Mouse (Mus musculus) embryonic facial prominence, embryonic 14.5 days (tissue): ENCODE data around the gene Hoxb6. TPM values are rescaled to one million over a fixed set of nuclear protein-coding genes. Genes with fewer than 3 reads are reported as not detected.

Experiments
- ATAC-seq: fragments of 200-750 bp; cut with Nextera tagmentation; 2 replicates; pipeline ENCODE4 v1.8.0; 2017; ENCODE audit warnings: low read depth, moderate number of reproducible peaks, moderate TSS enrichment
- DNase-seq: peaks from one replicate; pipeline ENCODE4 v3.0.0-alpha.2; 2015; ENCODE audit warnings: low spot score
- H3K27ac ChIP-seq: fragments of 300-500 bp; sonication (generic); replicated peaks from 2 replicates; pipeline ENCODE4 v1.5.1; 2014; ENCODE audit warnings: low read depth, mild to moderate bottlenecking, low read length, moderate library complexity
- H3K27me3 ChIP-seq: fragments of 300-500 bp; sonication (generic); replicated peaks from 2 replicates; pipeline ENCODE4 v1.6.1; 2014; ENCODE audit warnings: low read length; ENCODE audit not compliant: control insufficient read depth, insufficient read depth
- H3K36me3 ChIP-seq: fragments of 300-500 bp; sonication (generic); 2 replicates; pipeline ENCODE4 v1.6.1; 2014; ENCODE audit warnings: low read length, mixed read lengths; ENCODE audit not compliant: control insufficient read depth, insufficient read depth
- H3K4me1 ChIP-seq: fragments of 300-500 bp; sonication (generic); 2 replicates; pipeline ENCODE4 v1.6.1; 2014; ENCODE audit warnings: antibody characterized with exemption, low read length; ENCODE audit not compliant: control insufficient read depth, insufficient read depth
- H3K4me2 ChIP-seq: fragments of 300-500 bp; sonication (generic); 2 replicates; pipeline ENCODE4 v1.6.1; 2014; ENCODE audit warnings: low read depth, mild to moderate bottlenecking, low read length, moderate library complexity, mixed read lengths
- H3K4me3 ChIP-seq: fragments of 300-500 bp; sonication (generic); 2 replicates; pipeline ENCODE4 v1.5.1; 2014; ENCODE audit warnings: low read depth, mild to moderate bottlenecking, low read length
- H3K9ac ChIP-seq: fragments of 300-500 bp; sonication (generic); 2 replicates; pipeline ENCODE4 v1.6.1; 2014; ENCODE audit warnings: low read depth, mild to moderate bottlenecking, low read length, moderate library complexity, mixed read lengths
- H3K9me3 ChIP-seq: fragments of 300-500 bp; sonication (generic); 2 replicates; pipeline ENCODE4 v1.6.1; 2016; ENCODE audit warnings: low read length; ENCODE audit not compliant: control insufficient read depth
- WGBS: fragments of 180-500 bp; shearing (Covaris S2); extraction: QIAGEN DNeasy Blood & Tissue Kit; methylation state at CpG from one replicate; pipeline ENCODE4 v1.1.7; 2014; 5-methylcytosine and 5-hydroxymethylcytosine counted together
- polyA plus RNA-seq: library from polyadenylated mRNA; unstranded; fragments of >200 nt; fragmentation: Nextera tagmentation; extraction: Ambion mirVana; gene quantifications from 2 replicates; pipeline ENCODE4 v1.2.1, GENCODE M21; 2014

Gene Hoxb6
- polyA plus RNA-seq, 1 experiment from 2014 or later, result 0.22 TPM

DNA sequence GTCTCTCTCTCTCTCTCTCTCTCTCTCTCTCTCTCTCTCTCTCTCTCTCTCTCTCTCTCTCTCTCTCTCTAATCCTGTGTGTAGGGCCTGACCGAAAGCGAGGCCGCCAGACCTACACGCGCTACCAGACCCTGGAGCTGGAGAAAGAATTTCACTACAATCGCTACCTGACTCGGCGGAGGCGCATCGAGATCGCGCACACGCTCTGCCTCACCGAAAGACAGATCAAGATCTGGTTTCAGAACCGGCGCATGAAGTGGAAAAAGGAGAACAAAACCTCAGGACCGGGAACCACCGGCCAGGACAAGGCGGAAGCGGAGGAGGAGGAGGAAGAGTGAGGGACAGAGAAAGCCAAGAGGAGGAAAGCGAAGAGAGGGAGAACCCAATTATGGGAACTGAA, 3.0 kb upstream of the Hoxb6 start:
- Histone ChIP-seq H3K4me3 (no peak overlapping the region), H3K4me2 (no peak overlapping the region), H3K9me3 (no peaks in the 10 kb centered on the region), H3K27me3 (peaks cover 98% of the 10 kb centered on the region), H3K36me3 (no peaks in the 10 kb centered on the region), H3K9ac (no peak overlapping the region), H3K4me1 (peaks cover 4% of the 10 kb centered on the region; the same call in 1 of the 2 replicates), H3K27ac (no peak overlapping the region)
- DNase-seq (no peak), ATAC-seq (no peak)
- WGBS, result 3% methylated on average over 21 of the region's 21 CpGs

DNA sequence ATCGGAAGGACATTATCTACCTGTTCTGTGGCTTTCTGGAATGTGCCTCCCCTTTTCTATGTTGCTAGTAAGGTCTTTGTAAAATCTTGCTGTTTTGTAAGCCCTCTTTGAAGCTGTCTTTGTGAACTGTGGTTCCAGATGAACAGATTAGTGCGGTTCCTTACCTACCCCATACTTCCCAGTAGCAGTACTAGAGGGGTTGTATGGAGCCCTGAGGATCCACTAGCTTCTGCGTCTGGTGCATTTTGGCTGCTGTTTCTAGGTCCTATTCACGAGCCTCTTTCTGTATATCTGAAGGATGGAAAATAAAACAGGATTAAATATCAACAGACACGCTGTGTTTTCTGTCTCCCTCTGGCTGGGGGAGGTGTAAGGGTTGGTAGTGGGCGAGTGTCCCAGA, 2.4 kb upstream of the Hoxb6 start:
- Histone ChIP-seq H3K9ac (no peak overlapping the region), H3K27ac (no peak overlapping the region), H3K27me3 (peaks cover 98% of the 10 kb centered on the region), H3K4me1 (no peaks in the 10 kb centered on the region), H3K9me3 (no peaks in the 10 kb centered on the region), H3K4me2 (no peak overlapping the region), H3K36me3 (no peaks in the 10 kb centered on the region), H3K4me3 (no peak overlapping the region)
- no peak for DNase-seq
- 4% methylated on average over 6 of the region's 6 CpGs for WGBS
- no peak for ATAC-seq

DNA sequence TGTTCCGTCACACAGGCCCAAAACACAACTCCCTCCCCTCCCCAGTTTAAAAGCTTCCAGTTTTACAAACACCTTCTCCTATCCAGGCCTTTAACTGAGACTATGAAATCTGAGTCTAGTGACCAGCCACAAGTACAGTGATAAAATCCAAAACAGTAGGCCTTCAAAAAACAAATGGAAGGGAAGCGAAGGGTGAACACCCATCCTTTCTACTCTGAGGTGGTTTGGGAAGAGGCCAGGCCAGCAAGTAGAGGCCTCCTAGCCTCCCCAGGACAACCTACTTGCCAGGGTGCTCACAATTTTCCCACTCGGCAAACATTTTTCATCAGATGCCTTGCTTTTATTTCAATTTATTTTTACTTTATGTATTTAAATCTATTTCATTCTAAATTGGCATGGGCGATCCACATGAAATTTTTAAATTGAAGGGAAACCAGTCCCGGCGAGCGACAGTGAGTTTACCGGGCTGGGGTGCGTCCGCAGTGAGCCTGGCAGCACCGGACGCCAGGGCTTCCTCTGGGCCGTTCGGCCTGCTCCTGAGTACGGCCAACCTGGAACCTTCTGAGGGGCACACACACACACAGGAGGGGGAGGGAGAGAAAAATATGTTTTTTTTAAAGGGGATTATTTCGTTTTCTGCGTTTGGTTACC, 1.4 kb upstream of the Hoxb6 start:
- Histone ChIP-seq H3K9me3 (no peaks in the 10 kb centered on the region), H3K4me1 (no peaks in the 10 kb centered on the region), H3K4me3 (no peak overlapping the region), H3K36me3 (no peaks in the 10 kb centered on the region), H3K4me2 (no peak overlapping the region), H3K27me3 (peaks cover 99% of the 10 kb centered on the region), H3K9ac (no peak overlapping the region), H3K27ac (no peak overlapping the region)
- DNase-seq, result no peak
- 4% methylated on average over 17 of the region's 17 CpGs for WGBS
- no peak for ATAC-seq

DNA sequence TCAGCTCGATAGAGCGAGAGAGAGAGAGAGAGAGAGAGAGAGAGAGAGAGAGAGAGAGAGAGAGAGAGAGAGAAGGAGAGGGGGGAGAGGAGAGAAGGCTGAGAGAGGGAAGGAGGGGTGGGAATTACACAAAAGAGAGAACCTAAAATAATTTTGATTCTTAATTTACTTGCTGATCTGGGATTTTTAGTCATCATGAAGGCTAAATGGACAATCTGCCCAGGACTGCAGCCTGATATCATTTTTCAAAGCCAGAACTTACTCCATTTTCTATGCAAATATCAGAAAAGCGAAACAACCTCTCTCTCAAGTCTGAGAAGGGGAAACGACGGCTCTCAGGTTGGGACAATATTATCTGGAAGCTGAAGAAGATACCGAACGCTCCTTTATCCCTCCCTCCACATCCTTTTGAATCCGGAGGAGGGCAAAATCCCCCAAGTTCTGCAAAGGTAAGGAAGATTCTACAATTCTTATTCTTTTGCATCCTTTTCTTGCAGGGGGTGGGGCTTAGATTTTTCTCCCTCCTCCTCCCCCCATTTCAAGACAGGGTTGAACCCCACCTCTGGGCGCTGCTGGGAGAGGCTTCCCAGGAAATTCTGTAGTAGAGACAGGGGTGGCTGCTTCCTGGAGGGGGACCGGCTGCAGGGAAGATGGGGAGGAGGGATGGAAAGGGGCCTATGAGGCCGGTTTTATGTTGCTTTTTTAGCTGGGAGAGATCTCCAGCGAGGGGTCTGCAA, 457 bp downstream of the Hoxb6 start:
- Histone ChIP-seq H3K4me1 (no peaks in the 10 kb centered on the region), H3K9me3 (no peaks in the 10 kb centered on the region), H3K36me3 (no peaks in the 10 kb centered on the region), H3K9ac (0 out of 2 replicates have a peak overlapping the region, but pooled peaks have one; percentile 19), H3K27me3 (peaks cover 99% of the 10 kb centered on the region), H3K4me2 (no peak overlapping the region), H3K27ac (no peak overlapping the region), H3K4me3 (no peak overlapping the region; the same call in 1 of the 2 replicates)
- no peak for ATAC-seq
- DNase-seq, result no peak
- WGBS, result 2% methylated on average over 12 of the region's 12 CpGs

DNA sequence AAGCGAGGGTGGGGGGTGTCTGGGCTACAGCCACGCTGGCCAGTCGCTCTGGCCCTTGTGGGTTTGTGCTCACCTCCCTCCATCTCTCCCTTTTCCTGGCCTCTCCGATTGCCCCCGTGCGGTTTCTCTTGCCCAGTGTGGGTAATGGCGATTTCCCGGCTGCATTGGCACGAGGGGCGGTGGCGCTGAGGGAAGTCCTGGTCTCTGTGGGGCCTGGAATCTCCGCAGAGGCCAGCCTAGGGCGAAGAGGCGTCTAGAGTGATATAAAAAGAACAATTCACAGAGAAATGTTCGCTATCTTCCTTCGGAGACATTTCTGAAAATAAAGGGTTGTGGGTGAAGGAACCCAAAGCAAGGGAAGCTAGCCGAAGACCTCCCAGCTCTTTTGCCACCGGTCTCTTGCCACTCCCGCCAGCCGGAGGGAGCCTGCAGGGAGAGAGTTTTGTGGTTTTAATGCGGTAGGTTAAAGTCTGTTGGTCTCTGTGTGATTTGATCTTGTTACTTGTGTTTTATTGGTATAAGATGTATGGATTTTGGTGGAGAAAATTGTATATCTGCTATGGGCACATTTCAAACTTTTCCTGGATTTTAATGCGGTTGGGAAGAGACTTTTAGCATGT, 1.1 kb downstream of the Hoxb6 start:
- H3K27ac ChIP-seq, result no peak overlapping the region
- WGBS, result under 1% methylated on average over 20 of the region's 22 CpGs
- no peaks in the 10 kb centered on the region for H3K4me1 ChIP-seq
- no peaks in the 10 kb centered on the region for H3K9me3 ChIP-seq
- H3K4me3 ChIP-seq, result peak overlapping the region; percentile 2; the same call in 1 of the 2 replicates
- H3K4me2 ChIP-seq, result no peak overlapping the region
- 0 out of 2 replicates have a peak overlapping the region, but pooled peaks have one; percentile 19 for H3K9ac ChIP-seq
- H3K36me3 ChIP-seq, result no peaks in the 10 kb centered on the region
- peaks cover 99% of the 10 kb centered on the region for H3K27me3 ChIP-seq
- no peak for ATAC-seq
- no peak for DNase-seq

DNA sequence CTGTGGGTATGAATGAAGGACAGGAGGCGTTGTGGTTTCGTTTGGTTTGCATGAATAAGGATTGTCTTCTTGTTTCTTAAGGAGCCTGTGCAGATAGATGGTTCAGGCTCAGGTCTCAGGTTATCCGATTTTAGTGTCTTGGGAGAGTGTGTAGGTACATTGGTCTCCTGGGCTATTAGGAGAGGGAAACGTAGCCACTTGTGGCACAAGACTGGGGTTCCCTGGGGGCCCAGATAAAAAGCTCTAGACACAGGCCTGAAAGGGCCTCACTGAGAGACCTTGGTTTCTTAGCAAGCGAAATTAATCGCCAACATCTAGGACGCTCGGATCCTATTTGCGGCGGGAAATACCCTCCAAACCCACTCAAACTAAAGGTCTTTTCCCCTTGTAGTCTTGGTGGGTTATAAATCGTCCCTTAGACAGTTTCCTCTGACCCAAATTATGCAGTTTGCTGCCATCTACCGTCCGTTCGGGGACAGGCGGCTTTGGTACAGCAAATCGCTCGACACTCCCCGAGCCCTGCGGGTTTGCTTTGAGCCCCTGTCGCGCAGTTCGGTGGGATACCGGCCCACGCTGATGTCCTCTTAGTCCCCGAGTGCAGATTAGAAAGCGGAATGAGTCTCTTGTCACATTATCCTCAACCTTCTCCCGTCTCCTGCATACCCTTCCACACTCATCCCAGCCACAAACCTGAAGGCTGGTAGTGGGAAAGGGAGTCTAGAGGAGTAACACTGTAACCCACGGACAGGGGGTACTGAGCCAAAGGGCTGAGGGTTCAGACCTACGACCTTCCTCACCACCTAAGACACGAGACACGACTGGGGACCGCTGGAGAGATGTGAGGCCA, 2.2 kb downstream of the Hoxb6 start:
- ATAC-seq (no peak), DNase-seq (peak; percentile 72)
- H3K27me3 ChIP-seq, result peaks cover 99% of the 10 kb centered on the region
- H3K4me3 ChIP-seq, result peak overlapping the region; percentile 10; the same call in 1 of the 2 replicates
- H3K9ac ChIP-seq, result no peak overlapping the region
- H3K4me2 ChIP-seq, result no peak overlapping the region
- no peaks in the 10 kb centered on the region for H3K9me3 ChIP-seq
- under 1% methylated on average over 32 of the region's 32 CpGs for WGBS
- H3K36me3 ChIP-seq, result no peaks in the 10 kb centered on the region
- no peak overlapping the region for H3K27ac ChIP-seq
- no peaks in the 10 kb centered on the region for H3K4me1 ChIP-seq

DNA sequence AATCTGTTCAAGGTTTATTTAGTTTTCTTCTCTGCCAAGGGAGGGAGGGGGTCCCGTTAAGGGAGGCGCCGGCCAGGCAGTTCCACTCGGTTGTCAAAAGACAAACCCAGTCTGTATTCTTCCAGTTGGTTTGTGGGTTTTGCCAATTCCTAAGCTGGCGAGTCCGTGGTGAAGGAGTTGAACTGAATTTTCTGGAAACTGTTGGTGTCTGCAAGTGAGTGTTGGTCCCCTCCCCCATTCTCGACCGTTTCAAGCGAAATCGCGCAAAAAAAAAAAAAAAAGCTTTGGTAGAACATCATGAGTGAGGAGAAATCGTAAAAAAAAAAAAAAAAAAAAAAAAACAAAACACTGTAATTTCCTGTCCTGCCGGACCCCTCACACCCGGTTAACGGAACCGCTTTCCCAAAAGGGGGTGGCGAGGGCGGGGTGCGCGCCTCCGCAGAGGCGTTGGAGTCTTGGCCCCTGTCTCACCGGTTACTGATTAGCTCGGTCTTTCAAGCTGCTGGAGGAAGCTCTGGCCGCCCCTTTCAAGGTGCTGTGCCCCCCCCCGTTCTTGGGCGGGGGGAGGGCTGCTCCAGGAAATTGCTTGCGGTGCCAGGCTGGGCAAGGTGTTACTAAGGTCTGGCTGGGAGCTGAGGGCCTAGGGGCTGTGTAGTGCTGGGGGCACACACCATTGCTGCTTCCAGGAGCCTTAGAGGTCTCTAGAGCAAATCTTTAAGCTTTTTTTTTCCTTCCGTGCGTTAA, 3.0 kb downstream of the Hoxb6 start:
- H3K9me3 ChIP-seq, result no peaks in the 10 kb centered on the region
- H3K4me3 ChIP-seq, result peak overlapping the region; percentile 10; the same call in 1 of the 2 replicates
- 0% methylated on average over 29 of the region's 30 CpGs for WGBS
- ATAC-seq (no peak), DNase-seq (no peak)
- no peaks in the 10 kb centered on the region for H3K36me3 ChIP-seq
- H3K4me1 ChIP-seq, result no peaks in the 10 kb centered on the region
- H3K9ac ChIP-seq, result no peak overlapping the region
- peaks cover 99% of the 10 kb centered on the region for H3K27me3 ChIP-seq
- no peak overlapping the region for H3K27ac ChIP-seq
- no peak overlapping the region for H3K4me2 ChIP-seq

DNA sequence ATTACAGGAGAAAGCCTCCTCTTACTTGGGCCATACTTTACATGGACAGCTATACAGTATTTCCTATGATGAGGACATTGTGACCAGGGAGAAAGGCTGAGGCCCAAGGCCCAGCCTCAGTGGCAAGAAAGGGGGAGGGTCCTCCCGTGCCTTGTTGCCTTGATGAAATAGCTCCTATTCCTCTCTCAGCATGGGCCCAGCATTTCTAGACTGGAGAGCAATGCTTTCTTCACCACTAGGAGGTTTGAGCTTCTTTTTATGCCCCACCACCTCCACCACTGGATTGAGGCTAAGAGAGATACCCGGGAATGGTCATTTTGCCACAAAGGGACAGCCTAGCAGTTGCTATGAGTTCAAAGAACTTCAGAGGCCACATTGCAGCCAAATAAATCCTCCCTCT, 4.7 kb downstream of the Hoxb6 start:
- Histone ChIP-seq H3K36me3 (no peaks in the 10 kb centered on the region), H3K9me3 (no peaks in the 10 kb centered on the region), H3K27ac (no peak overlapping the region), H3K27me3 (peaks cover 100% of the 10 kb centered on the region), H3K9ac (no peak overlapping the region), H3K4me3 (no peak overlapping the region), H3K4me2 (no peak overlapping the region), H3K4me1 (no peaks in the 10 kb centered on the region)
- ATAC-seq, result no peak
- WGBS, result 7% methylated on average over 2 of the region's 2 CpGs
- no peak for DNase-seq
